Mouse (Mus musculus) midbrain, embryonic 11.5 days (tissue): Measurements from ENCODE around the gene Ccne1. TPM values are rescaled to one million over a fixed set of nuclear protein-coding genes. Genes with fewer than 3 reads are reported as not detected.

ENCODE experiments used
- polyA plus RNA-seq: library from polyadenylated mRNA; unstranded; fragments of >200 nt; fragmentation: Nextera tagmentation; extraction: Ambion mirVana; gene quantifications from 2 replicates; pipeline ENCODE4 v1.2.1, GENCODE M21; 2014

Gene Ccne1
- polyA plus RNA-seq, 1 experiment from 2014 or later, result 55.6 TPM

Other genes starting within 250 kb of the Ccne1 start
- 47.9 and 50.6 TPM in 2 replicates for gene Uri1, start 84.0 kb downstream of the Ccne1 start, polyA plus RNA-seq
- gene 1600014C10Rik, start 75.7 kb upstream of the Ccne1 start, polyA plus RNA-seq, result 17.0 and 17.2 TPM in 2 replicates
- 1.4 and 1.5 TPM in 2 replicates for gene Plekhf1, start 120.5 kb upstream of the Ccne1 start, polyA plus RNA-seq
- gene Pop4, start 163.9 kb upstream of the Ccne1 start, polyA plus RNA-seq, result 115 and 119 TPM in 2 replicates